Mouse (Mus musculus): ENCODE measurements at regions not wholly inside any gene's neighbourhood (a gene's known extent, or its start where the extent isn't known, plus 50 kb on each side); places are given as distances from the start of the nearest gene placed in this dataset.

GRCm38 (mm10) chr13:48717036-48717435 is 54.2 kb downstream of the Barx1 start:
- no peak for DNase-seq
- intact Hi-C loops (cut with DNase I) = no loop called here

GRCm38 (mm10) chr13:48717451-48717850 is 54.7 kb downstream of the Barx1 start:
- intact Hi-C loops (cut with DNase I) = no loop called here
- DNase-seq = no peak

GRCm38 (mm10) chr13:48723676-48724075 is 60.9 kb downstream of the Barx1 start:
- intact Hi-C loops (cut with DNase I) = no loop called here
- DNase-seq = no peak

- DNase-seq = no peak
- intact Hi-C loops (cut with DNase I) = no loop called here
Measured at GRCm38 (mm10) chr13:48726430-48726829, 63.6 kb downstream of the Barx1 start.

GRCm38 (mm10) chr13:48731046-48731996 is 68.5 kb downstream of the Barx1 start:
- intact Hi-C loops (cut with DNase I) = no loop called here
- DNase-seq = no peak

GRCm38 (mm10) chr13:48732168-48732841 is 69.5 kb downstream of the Barx1 start:
- DNase-seq = peak; percentile 19
- intact Hi-C loops (cut with DNase I) = no loop called here

GRCm38 (mm10) chr13:48734985-48735384 is 72.2 kb downstream of the Barx1 start:
- DNase-seq = no peak
- intact Hi-C loops (cut with DNase I) = no loop called here

- DNase-seq = no peak
- intact Hi-C loops (cut with DNase I) = no loop called here
Measured at GRCm38 (mm10) chr13:48745566-48745965, 82.8 kb downstream of the Barx1 start.

- intact Hi-C loops (cut with DNase I) = no loop called here
- no peak for DNase-seq
Measured at GRCm38 (mm10) chr13:48746301-48746700, 83.5 kb downstream of the Barx1 start.
